Mouse (Mus musculus) brain, embryonic 14.5 days (tissue): ENCODE measurements around the gene Tmem109.

ENCODE experiments used
- CTCF ChIP-seq: fragments of 200-500 bp; IDR thresholded peaks from 2 replicates; pipeline ENCODE4 v1.5.1; 2012; ENCODE audit warnings: inconsistent platforms, mild to moderate bottlenecking, moderate library complexity, borderline replicate concordance; ENCODE audit not compliant: insufficient read depth, insufficient read length; ENCODE audit errors: extremely low read depth
- POLR2A ChIP-seq: fragments of 200-500 bp; IDR thresholded peaks from 2 replicates; pipeline ENCODE4 v1.6.1; 2012; ENCODE audit warnings: mild to moderate bottlenecking, inconsistent platforms, borderline replicate concordance; ENCODE audit not compliant: poor library complexity, insufficient read depth, insufficient read length, severe bottlenecking; ENCODE audit errors: extremely low read depth

DNA sequence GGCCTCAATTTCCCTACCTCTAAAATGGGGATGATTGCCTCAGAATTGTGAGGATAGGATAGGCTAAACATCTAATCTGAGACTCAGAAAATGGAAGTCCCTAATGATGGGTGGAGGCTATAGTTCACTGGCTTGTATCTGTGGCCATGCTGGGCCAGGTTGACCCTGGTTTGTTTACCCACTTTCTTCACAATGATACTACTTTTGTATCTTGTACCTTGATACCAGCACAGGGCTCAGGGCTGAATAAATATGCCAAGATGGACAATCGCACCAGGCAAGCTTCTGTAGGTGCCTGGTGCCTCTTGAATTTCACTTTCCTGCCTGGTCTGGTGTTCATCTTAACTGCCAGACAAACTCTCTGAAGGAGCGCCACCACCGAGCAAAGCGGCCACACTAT is 59.3 kb downstream of the Tmem109 start:
- TF ChIP-seq CTCF (no peak), POLR2A (no peak)
